Mouse (Mus musculus) hindlimb bud, embryonic 11.5 days (tissue): ENCODE results near the gene Chst8.

Experiments used
- DNase-seq: peaks from one replicate; pipeline ENCODE4 v3.0.0-alpha.2; 2012; ENCODE audit warnings: low read depth, low spot score; ENCODE audit errors: extremely low spot score

Gene Chst8

DNA sequence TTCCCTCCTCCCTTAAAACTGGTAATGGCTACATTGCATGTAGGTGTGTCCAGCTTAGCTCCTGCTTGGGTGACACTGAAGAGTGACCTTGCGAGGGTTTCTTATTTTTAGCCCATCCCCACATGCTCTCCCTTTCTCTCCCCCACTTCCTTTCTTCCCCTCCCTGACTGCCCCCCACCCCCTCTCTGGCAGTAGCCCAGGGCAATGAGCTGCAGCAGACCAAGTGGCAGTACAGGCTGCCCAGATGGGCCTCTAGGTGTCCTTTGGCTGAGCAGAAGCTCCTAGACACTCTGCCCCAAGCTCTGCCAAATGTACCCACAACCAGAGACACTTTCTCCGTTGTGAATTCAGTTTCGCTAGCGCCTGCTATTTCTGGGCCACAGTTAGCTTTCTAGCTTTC lies 139.6 kb downstream of the Chst8 start:
- DNase-seq = no peak

DNA sequence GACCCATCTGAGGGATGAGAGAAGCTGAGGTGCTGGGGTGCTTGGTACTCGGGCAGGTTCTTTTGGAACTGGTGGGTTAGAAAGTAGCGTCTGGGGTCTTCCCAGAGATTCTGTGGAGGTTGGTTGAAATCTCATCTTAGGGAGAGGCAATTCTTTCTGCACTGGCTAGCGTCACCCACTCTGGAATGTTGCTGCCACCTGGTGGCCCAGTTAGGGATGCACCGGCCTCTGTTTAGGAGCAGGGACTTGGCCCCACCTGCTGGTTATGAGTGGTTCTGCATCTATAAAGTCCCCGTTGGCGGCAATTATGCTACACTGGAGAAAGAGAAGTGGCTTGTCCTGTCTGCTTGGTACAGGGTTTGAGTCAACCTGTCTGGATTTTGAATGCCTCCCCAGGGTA lies 140.6 kb downstream of the Chst8 start:
- peak; percentile 82 for DNase-seq

DNA sequence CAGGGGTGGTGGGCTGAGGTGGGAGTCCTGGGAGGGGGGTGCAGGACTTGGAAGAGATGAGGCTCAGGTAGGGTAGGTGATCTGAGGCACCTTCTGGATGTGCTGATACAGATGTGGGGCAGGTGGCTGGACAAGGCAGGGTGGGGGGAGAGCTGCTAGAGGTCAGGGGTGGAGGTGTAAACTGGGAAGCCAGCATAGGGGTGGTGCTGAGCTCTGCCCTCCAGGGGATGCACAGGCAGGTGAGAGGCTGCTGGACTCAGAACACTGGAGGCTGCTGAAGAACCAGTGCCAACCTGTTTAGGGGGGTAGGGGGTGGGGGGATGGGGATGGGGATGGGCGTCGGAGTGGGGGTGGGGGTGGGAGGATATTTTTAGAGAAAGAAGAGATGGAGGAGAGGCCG lies 141.7 kb downstream of the Chst8 start:
- no peak for DNase-seq

DNA sequence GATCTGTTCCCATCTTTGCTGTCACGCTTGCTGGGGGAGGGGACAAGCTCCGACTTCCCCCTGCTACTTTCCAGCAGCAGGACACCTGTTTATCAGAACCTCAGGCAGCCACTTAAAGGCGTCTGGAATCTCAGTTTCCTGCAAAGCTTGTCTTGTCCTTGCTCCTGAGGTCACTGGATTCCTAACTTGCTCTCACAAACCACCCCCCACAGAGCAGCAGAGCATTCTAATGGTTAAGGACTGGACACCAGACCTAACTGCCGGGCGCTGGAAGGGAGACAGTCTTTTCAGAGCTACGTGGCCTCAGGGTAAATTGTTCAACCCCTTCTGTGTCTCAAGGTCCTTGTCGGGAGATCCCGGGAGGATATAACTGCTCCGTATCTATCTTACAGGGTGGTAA lies 143.2 kb downstream of the Chst8 start:
- DNase-seq = no peak

DNA sequence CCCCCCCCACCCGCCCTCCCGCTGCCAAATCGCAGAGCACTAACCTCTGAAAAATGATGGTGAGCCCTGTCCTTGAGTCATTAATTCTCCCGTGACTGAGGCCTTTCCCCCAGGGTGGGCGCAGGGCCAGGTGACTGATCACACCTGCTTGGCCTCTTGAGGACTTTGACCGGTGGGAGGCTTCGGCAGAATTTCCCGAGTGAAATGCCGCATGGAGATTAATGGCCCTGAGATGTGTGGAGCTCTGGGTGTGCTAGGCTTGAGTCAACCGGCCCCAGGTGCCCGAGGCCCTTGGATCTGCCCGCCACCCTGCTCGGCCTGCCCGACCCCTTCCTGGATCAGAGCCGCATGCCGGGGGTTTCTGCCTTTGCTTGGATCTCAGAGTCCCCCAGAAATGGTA lies 144.6 kb downstream of the Chst8 start:
- no peak for DNase-seq

DNA sequence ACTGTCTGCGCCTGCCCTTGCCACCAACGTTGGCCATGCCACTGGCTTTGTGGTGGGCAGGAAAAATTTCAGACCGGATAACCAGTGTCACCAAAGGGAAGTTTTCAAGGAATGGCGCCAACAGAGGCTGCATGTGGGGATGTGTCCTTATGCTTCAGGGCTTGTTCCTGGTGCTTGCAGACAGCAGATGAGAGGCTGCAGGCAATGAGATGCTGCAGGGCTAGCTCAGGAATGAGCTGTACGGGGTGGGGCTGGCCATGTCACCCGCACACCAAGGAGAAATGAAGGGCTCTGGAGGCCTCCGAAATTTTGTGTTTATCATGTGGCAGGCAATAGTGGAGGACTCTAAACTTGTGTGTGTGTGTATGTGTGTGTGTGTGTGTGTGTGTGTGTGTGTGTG lies 149.4 kb downstream of the Chst8 start:
- no peak for DNase-seq

DNA sequence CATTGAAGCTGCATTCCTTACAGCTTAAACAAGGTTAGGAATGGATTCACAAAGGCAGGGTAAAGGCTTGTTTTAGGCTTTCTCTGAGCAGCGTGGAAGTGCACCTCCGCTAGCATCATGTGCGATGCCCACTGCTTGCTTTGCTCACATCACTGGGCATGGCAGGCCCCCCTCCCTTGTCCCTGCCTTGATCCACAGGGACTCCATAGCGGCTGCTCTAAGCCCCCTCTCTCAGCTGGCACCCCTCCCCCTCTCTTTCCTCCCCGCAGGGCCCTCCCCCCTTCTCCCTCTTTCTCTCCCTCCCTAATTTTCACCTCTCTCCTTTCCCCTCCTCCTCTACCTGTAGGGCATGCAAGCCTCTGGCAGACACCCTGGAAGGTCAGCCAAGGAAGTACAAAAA lies 150.3 kb downstream of the Chst8 start:
- no peak for DNase-seq

DNA sequence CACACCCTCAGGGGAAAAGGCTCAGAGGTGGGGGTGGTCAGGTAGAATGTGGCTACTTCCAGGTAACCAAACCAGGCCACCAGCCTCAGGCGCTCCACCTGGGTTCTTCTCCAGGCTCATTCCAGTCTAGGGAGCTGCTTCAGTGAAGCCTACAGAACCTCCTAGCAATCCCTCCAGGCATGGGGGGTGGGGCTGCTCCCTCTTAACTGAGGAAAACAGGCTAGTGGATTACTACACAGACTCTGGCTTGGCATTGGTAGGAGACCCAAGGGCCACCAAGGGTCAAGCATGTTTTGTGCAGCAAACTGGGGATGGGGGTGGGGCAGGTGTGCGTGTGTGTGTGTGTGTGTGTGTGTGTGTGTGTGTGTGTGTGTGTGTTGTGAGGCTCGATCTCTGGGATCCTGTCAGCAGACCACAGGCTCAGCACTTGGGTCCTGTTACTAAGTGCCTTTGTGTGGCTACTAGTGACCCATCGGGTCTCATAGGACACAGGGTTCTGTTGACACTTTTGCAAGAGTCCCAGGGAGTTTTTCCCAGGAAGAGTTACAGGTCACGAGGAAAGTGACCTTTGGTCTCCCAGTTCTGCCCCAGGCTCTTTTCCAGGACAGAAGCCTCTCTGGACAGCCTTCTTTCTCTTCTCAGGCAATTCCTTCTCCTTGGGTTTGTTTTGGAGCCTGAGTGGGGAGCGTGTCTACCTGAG lies 153.0 kb downstream of the Chst8 start:
- no peak for DNase-seq

DNA sequence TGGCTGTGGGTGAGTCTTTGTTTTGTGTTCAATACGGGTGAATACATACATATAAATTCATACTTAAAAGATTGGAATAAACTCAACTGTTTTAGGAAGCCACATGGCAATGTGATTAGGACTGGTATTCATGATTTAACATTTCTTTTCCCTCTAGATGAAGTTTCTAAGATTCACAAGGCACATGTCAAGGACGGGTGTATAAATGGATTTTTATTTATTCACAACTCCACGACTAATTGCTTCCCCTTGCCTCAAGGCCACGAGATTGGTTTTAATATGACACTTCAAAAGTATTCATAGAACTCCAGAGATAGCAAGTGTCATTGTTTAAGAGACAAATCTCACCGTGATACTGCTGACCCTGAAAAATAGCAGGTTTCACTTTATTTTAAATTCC lies 155.9 kb downstream of the Chst8 start, which contains the start of gene Kctd15:
TSS of gene Kctd15 (minus strand) at position 101 of the 400 bp plus-strand sequence.
- no peak for DNase-seq

DNA sequence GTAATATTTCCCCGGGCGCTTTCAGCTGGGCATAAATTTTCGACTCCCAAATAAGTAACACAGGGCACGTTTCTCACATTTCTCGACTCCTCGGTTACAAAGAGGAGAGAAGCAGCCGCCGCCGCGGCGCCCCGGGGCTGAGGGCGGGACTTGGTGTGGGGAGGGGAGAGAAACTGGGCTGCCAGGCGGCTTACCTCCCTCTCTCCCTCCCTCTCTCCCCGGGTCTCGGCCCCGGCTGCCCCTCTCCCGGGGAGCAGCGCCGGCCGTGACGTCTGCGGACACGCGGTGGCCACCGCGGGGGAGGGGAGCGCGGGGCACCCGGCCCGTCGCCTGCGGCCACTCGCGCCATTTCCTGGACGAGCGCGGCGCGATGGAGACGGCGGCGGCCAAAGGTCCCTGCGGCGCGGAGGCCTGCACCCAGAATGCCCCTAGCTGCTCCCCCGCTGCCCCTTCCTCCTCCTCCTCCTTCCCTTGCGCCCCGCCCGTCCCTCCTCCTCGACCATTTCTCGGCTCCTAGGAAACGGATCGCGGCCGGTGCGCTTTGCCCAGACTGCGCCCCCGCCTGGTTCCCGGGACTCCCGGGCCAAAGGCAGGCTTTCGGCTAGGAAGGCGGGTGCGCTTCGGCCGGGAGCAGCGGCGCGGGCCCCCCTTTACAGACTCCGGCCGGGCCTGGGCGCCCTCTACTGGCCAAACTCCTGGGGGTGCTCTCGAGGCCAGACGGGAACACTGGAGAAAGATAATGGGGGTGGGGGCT lies 157.2 kb downstream of the Chst8 start:
- peak; percentile 52 for DNase-seq

DNA sequence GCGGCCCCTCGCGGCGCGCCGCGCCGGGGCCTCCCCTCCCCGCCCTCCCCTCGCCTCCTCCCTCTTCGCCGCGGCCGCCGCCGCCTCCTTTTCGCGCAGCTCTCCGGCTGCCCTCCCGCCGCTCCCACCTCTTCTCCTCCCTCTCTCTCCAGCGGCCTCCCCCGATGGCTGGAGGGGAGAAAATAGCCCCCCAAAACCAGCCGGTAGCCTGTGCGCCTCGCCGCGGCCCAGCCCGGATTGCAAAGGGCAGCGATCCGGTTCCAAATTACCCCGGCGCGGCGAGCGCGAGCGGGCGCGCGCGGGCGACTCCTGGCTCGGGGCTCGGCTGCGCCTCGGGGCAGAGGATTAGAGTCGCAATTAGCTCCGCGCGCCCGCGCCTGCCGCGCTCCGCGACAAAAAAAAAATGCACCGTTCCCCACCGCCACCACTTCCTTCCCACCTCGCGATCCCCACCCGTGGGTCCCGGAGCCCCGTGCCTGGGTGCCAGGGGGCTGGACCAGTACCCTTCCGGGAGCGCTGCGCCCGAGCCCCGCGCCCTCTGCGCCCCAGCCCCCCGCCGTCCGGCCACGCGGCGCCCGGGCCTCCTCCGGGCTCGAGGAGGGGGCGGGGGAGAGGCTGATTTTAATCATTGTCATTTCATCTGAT lies 157.9 kb downstream of the Chst8 start:
- DNase-seq = no peak

DNA sequence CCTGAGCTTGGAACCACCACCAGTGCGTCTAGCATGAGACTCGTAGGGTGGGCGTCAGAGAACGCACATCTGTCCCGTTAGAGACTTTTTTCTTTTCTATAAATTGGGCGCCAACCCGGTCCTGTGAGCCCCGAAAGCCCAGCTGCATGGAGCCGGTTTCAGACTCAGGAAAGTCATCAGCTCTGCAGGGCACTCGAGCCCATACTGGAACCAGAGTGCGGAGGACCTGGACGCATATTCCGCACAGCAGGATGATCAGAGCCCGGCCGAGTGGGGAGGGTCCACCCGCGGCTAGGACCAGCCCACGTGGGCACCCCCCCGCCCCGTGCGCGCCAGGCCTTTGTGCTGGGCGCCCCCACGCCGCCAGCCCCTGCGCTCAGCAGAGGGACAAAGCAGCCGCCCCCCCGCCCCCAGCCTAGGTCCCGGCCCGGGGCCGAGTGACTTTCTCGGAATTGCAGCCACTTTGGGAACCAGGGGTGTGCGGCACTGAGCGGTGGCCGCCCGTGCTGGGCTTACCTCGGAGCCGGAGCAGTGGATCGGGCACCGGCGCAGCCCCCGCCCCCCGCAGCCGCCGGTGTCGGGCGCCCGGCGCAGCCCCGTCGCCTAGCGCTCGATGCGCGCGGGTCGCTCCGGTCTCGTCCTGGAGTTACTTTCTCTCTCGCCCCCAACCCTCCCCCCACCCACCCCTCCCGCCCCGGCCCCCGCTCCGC lies 158.6 kb downstream of the Chst8 start:
- no peak for DNase-seq

DNA sequence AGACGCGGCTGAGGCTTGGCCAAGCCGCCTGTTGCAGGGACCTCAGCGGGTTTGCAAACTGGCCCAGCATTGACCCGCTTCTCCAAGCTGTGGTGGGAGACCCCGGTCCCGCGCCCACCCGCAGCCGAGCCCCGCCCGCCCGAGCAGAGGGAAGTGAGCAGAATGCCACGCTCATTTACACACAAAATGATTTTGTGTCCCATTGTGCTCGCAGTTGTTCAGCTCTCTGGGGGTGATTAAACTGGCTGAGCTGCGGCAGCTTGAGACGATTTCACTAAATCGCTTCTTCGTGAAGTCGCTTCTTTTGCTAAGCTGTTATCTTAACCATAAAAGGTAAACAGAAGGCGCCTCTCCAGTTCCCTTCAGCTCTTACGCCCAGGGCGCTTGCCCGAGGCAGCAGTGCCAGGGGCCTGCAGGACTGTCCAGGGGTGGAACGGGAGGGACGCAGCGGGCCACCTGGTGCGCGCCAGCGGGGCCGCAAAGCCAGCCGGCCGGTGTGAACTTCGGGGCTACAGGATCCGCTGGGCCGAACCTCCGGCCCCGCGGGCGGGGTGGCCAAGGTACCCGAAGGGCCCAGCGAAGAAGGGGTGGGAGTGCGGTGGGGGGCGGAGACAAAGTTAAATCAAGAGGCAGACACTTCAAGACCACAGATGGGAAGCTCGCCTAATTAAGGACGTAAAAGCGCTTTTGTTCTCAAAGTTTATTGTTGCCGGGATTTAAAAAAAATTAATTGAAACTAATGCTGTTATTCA lies 159.6 kb downstream of the Chst8 start:
- DNase-seq = no peak

DNA sequence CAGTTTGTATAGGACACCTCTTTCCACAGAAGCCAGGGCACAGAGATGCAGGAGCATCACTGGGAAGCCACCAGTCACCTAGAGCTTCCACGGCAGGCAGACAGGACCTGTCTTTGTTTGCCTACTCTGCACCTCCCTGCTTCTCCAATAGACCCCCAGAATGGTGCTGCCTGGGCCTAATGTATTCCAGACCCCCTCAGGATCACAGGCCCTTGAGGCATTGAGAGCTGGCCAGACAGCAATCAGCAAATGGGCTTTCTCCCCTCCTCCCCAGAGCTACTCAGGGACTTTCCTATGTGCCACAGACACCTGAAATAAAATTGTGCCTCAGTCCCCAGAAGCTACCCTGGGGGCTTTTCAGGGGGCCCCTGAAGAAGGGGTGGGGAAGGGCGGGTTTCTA lies 161.1 kb downstream of the Chst8 start:
- DNase-seq = no peak

DNA sequence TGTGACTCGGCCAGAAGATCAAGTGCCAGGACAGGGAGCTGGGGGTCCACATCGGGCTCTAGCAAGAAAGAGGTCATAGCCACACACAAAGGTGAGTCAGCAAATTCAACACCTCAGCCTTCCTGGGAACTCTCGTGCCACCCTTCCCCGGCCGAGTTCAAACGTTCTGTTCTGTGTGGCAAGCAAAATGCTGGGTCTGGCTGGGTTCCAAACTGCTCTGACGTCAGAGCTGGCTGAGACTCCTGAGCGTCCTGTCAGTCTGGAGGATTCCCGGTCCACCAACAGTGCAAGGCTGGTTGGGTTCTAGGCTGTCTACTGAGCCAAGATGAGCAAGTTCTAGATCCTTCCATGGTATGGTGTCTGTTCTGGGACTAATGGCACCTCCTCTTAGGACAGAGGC lies 165.5 kb downstream of the Chst8 start:
- no peak for DNase-seq

DNA sequence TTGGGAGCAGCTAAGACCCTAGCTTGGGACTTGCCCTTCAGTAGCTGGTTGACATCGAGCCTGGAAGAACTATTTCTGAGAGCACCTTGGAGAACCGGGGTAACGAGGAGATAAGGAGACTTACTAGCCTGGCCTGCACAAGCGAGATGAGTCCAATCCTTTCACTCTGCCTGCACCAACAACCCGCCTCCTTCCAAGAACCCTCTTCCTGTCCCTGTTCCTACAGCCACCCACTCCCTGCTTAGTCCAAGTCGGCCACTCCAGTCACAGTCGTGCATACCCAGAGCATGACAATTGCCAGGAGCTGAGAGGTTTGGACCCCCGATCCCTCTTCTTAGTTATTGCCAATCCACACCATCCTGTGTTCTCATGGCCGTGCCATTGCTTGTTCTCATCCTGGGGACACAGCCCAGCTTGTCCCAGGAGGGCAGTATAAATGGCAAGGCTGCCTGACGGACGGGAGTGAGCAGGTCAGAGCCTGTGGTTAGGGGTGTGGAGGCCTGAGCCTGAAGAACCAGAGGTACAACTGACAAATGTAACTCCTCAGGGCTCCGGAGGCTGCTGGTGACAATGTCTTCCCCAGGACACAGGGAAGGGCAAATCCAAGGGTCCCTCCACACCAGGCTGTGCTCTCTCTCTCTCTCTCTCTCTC lies 166.2 kb downstream of the Chst8 start:
- no peak for DNase-seq

DNA sequence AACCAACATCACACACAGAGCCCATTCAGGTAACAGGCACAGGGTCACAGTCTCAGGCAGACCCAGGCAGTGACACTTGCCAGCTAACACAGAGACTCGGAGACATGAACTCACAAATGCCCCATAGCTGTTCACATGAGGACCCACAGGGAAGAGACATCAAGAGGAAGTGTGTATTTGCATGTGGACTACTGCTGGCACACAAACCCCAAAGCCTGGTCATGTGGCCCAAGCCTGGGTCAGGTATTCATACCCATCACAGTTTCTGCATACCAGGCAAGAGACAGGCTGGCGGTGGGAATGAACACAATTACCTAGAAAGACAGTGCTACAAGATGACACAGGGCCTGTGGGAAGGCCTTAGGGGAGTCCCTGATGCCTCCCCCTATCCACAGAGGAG lies 166.9 kb downstream of the Chst8 start:
- no peak for DNase-seq

DNA sequence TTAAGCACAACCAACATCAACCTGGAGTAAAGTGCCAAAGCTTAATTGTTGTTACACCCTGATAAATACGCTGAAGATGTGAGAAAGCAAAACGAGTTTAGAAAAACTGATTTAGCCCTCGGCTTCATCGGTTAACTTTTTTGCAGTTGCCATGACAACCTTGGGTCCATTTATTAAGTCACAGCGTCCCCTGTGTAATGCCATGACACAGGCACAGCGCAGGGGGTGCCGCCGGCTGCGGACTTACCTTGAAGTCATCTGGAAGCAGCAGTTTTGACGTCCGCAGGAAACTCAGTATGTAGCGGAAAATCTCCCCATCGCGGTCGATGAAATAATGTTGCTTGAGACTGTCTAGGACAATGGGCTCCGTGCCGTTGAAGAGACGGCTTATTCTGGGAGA lies 167.9 kb downstream of the Chst8 start:
- DNase-seq = no peak

DNA sequence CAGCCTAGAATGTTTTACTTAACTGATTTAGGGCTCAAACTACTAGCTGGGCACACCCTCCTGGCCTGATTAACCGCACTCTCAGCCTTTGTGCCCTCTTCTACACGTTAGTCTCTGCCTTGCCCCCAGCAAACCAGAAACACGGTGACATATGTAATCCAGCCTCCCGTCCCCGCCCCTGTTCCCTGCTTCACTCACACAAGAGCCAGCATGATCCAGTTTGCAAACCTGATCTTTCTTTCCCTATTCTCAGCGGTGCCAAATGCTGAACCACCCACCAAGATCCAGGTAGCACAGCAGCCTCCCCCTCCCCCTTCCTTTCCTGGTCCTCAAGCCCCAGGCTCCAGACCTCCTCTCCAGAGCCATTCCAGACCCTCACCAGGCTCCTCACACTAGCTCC lies 169.2 kb downstream of the Chst8 start:
- DNase-seq = no peak

DNA sequence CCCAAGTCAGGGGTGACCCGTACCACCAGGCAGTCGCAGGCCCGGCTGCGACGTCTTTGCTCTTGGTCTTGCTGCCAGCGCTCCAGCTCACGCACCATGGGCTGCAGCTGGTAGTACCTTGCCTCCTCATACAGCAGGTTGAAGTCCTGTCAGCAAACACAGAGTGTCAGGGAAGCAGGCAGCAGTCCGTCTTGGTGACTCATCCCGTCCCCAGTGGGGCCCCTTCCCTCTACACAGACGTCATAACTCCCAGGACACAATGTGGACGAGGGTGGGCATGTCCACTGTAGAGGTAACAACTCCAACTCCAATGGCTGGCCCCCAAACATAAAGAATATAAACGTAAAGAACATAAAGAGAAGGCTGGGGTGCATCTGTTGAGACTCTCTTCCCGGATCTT lies 170.5 kb downstream of the Chst8 start:
- no peak for DNase-seq
